Mouse (Mus musculus) monocyte, adult 5-6 weeks (primary cell): ENCODE data around the gene Loxl4. TPM values are rescaled to one million over a fixed set of nuclear protein-coding genes. Genes with fewer than 3 reads are reported as not detected.

Experiments used
- ATAC-seq: fragments of 153-309, 156-312 bp; replicated peaks from 2 replicates; pipeline ENCODE4 v1.8.0; 2017; ENCODE audit warnings: mild to moderate bottlenecking; ENCODE audit not compliant: low TSS enrichment, insufficient number of reproducible peaks, severe bottlenecking, poor library complexity, low FRiP score
- total RNA-seq: library from RNA; stranded (forward); fragments of 200-1000, 200-491, 200-594 nt; gene quantifications from 3 replicates; pipeline ENCODE4 v1.2.3, GENCODE M21; 2017

Gene Loxl4
- 0.11 TPM in 1 of 3 replicates, not detected in the others for total RNA-seq

DNA sequence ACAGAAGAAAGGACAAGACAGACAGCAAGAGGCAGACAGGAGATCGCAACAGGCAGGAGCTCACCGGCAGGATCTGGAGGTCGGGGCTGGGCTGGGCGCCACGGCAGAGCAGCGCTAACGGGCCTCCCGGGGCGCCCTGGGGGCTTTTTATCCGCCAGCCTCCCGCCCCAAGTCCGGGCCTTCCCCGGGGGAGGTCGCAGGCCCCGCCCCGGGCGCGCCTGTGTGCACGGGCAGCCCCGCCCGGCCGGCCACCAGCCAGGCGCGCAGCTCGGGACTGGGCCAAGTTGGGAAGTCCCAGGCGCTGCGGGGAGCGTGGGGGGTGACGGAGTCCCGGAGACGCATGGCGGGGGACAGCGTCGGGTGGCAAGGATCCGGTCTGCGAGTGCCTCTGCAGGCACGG lies at the start of gene Loxl4:
TSS of gene Loxl4 (minus strand) at position 160 of the 400 bp plus-strand sequence.
- ATAC-seq: no peak

DNA sequence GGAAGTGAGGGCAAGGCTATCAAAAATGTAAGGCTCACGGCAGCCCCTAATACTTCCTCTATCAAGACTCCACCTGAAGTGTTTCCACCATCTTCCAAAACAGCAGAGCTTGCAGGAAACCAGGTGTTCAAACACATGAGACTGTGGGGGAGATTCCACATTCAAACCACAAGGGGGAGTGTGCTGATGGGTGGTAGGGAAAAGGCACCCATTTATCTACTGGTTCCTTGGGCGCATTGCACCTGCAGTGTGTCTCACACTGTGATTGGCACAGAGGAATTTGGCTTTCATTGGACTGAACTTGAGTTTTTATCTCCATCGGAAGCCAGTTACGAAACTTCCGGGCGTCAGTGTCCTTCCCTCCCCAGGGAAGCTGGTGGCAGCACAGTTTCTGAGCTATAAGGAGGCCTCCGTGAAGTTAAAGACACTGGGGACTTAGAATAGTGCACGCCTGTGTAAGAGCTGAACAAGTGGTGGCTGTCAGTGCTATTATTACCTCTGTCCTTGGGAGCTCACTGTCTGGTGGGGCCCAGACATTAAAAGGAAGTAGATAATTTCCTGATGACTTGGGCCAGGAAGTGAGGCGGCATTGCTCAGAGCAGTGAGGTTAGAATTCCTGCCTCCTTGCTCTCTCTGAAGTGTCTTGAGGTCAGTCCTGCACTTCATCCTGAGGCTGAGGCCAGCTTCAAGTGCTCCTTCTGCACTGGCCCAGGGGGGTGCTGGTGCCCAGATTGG lies 49.0 kb upstream of the Loxl4 start:
- ATAC-seq: no peak

DNA sequence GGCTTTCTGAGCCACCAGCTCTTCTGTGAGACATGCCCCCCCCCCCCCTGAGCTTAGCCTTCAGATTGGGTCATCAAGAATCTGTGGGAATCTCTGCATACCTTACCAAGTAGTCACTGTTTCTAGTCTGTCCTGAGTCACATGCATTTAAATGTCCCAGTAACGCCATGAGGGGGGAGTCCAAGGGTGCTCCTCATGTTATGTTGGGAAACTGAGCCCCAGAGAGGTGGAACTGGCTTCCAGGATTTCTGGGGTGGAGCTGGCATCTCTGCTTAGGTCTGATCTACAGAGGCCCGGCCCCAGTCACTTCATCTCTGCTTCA lies 47.6 kb upstream of the Loxl4 start:
- no peak for ATAC-seq

DNA sequence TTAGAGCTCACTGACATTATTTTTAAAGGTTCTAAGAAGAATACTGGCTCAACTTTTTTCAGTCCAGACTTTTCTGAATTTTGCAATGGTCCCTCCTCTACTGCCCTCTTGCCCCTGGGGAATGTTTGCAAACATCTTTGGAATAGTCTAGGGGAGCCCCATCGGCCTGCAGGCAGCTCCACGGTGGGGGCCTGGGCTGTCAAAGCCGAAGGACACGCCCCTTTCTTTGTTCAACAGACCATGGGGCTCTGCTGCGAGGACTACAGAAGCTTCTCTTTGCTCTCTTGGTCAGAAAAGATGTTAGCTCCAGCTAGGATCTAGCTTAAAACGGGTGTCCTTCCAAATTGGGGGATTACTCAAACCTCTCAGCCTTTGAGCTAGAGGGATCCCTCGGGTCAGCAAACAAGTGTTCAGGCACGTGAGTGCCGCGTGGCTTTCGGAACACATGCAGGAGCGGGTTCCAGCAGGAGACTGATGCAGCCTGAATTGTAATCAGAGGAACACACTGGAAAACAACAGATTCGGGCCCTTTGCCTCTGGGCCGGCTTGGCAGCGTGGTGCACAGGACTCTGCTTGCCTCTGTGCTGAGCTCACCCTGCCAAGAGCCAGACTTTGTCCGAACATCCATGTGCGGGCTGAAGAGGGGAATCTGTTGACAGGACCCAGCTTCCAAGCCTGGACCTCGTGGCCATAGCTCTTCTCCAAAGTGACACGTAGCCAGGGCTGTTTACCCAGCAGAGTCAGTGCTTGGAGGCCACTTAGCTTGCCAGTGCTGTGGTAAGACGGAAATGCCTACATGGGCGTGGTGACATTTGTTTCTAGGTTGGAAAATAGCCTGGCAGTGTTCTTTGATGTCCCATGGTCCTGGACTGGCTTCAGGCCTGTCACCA lies 47.0 kb upstream of the Loxl4 start:
- ATAC-seq: no peak

DNA sequence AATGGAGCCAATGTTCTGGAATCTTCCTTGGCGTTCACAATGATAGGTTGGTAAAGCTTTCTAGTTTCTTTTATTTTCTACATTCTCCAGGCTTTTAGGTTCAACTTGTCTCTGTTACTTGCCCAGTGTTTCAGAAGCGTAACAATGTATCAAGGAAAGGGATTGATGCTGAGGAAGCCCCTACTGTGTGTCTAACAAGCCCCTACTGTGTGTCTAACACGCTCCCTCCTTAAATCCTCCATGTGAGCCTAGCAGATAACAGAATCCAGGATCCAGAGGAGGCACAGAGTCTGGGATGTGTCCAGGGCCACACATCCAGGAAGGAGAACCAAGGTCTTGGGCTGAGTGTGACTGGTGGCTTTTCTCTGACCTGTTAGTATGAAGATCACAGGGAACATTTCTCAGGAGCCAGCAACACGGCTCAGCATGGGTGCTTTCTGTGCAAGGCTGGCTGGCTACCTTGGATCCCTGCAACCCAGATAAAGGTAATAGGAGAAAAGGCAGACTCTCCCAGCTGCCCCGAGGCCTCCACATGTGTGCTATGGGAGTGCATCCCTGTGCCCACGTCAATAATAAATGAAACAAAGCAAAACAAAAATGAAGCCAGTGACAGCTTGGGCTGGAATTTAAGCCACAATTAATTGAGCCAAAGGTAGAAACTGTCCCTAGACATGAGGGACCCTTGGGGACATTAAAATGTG lies 46.0 kb upstream of the Loxl4 start:
- no peak for ATAC-seq

DNA sequence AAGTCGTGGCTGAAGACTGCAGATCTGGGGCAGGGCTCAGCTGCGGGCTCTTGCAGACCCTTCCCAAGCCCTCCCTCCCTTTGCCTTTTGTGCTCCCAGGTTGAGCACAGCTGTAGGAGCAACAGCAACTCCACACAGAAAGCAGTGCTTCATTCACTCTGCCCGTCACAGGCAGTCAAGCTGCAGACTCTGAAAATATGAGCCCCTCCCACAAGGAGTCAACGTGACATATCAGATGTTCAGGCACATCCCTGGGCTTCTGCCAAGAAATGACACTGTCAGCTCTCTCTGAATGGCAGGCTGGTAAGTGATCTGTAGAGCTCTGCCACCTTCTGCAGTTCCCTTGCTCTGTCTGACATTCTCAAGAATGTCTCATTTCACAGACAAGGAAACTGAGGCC lies 45.2 kb upstream of the Loxl4 start:
- no peak for ATAC-seq

DNA sequence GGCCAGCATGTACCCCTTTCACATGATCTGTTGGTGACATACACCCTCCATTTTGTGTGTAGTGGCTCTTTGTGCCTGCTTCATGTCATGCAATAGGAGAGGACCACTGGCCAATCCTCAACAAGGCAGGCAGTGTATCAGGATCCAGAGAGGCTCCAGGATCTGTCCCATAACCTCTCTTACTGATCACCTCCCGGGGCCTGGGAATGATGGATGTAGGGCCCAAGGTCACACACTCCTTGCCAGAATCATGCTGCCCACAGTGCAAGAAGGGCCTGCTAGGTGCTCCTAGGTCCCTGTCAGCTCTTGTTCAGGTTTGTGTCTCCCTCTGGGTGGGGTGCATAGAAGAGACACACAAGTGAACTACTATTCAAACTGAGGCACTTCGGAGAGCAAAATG lies 44.7 kb upstream of the Loxl4 start:
- ATAC-seq: no peak

DNA sequence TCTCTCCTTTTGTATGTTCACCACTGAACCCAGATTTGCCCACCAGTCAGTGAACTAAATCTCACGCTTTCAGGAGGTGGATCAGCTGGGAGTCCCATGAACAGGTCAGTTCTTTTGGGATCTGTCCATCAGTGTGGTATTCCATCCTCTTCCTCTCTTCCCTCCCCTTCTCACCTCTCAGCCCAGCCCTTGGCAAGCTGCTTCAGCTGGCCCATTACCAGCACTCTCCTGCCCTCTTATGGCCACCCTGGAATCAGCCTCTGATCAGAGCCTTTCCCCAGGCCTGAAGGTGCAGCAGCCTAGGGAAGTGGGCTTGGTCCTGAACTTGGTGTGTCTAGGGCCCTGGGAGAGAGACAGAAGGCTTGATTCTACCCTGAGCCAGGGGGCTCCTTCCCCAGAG lies 42.4 kb upstream of the Loxl4 start:
- no peak for ATAC-seq

DNA sequence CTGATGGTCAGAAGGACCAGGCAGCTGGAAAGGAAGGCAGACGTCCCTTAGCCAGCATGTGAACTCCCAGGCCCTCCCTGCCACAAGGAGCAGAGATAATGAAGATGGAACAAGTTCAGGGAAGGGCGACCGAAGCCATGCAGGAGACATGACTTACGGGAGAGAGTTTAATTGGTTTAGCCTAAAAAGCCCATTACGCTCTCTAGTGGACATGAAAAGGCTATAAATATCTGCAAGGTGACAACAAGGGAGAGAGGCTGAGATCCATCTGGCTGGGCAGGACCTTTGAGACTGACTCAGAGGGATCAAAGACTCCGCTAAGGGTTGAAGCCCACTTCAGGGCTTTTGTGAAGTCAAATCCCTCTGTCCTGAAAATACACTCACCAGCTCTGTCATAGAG lies 40.5 kb upstream of the Loxl4 start:
- ATAC-seq: no peak

DNA sequence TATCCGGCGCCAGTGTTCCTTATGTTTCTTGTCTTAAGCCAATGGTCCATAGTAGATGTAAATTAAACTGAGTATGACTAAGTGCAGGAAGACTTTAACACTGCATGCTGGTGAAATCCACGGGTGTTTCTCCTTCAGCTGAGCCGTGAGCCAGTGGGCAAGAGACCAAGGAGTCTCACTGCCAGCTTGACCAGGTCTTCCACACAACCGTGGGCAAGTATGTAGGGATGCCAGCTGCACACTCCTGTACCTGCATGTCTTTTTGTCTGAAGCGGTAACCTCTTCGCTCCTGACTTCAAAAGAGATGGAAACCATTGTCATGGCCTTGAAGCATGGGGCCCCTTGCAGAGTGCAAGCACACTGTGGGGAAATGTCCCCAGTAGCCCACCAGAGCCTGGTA lies 39.8 kb upstream of the Loxl4 start:
- no peak for ATAC-seq

DNA sequence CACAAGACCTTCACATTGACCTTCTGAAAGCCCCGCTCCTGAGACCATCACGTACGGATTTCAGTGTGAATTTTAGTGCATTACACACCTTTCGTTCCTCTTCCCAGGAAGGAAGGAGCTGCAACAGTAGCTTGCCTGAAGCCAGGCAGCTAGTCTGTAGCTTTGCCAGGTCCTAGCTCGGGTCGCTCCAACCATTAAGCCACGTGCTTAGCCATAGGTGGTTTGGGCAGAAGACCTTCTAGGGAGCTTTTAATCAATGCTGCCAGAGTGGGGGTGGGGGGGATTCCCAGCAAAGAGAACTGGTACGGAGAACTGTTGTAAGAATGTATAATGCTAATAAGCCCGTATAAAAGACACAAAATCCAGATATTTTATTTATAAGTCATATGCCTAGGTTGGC lies 27.6 kb upstream of the Loxl4 start:
- ATAC-seq: no peak

DNA sequence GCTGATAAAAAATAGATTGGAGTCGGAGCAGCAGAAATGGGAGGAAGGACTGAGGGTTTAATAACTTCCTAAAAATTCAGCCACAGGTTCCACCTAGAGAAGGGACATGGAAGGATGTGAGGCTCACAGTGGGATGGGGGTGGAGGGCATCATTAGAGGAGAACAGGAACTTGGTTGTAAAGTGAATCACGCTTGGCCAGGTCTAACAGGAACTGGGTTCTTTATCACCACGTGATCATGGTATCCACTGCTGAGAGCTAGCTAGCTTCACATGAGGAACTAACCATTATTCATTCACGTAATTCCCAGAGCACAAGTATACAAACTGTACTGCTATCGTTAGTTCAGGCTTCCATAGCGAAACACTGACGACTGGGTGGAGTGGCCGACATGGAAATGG lies 26.9 kb upstream of the Loxl4 start:
- no peak for ATAC-seq

DNA sequence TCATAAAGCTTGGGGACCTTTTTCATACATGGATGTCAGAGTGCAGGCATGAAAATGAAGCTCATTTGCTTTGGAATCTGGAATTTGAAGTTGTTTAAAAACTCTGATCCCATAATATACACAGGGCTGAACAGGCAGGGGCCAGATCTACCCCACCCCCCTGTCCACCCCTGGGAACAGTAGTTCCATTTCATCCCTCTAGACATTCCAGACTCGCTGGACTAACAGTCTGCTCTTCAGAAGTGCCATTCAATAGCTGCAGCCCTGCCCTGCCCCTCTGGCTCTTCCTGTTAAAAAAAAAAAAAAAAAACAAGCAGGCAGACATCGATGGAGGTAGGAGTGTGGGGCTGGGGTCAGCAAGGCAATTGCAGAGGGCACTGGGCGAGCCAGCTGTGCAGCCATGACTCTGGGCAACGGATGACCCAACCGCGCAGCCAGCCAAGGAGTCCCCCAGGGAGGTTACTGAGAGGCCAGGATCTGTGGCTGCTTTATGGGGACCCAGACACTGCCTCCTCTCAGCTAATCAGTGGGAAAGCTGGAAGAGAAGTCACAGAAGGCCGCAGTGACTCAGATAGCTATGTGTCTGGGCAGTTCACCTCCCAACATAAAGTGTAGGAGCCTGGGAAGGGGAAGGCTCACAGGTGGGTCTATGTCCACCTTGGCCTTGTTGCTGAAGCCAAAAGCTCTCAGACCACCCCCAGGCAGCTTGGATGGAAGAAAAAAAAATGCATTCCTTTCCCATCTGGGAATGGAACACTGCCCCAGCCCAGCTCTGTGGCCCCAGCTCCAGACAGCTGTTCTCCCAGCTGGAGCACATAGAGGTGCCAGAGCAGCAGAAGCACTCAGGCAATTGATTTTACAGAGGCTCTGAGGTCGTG lies 26.2 kb upstream of the Loxl4 start:
- ATAC-seq: no peak

DNA sequence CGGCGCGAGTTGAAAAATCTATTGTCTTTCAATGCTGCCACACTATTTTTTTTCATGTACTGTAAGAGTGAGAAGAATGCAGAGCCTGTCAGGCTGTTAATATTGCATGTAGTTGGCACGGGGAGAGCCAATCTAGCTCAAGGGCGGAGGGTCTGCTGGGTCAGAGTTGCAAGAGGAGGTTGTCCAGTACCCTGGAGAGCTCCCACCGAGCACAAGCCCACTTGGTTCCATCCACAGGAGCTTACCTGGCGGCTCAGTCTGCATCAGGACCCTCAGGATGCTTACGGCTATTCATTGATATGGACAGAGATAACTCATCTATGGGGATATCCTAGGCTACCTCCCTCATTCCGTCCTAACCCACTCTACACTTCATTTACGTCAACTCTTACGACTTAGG lies 24.0 kb upstream of the Loxl4 start:
- no peak for ATAC-seq

DNA sequence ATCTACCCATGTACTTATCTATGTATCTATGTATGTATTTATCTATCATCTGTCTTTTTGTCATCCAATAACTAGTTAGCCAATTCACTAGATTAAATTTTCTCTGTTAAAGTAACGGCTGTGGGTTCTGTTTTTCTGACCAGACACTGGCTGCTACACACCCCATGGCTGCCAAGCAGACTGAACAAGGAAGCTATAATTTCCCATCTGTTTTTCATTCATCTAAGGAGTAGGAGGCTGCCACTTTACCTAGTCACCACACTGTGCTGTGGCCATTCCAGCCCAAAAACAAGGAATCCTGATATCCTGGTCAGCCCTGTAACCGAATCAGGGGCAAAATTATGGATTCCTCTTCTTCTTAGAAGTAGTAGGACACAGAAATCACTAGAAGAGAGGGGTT lies 21.0 kb upstream of the Loxl4 start:
- no peak for ATAC-seq

DNA sequence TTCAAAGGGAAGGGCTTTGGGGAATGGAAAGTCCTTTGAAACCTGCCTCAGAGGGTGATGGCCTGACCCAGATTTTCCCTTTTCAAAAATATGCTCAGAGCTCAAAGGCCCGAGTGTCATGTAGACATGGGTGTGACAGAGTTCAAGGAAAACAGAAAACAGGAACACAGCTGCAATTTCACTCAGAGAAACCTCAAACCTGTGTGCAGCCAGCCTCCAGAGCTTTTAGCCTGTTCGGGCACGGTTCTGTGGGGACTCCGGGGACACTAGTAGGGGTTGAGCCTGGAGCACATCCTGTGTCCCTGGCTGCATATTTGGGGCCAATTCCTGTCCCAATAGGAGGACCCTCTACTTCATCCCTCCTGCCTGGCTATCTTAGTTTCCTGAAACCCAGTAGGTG lies 19.7 kb upstream of the Loxl4 start:
- ATAC-seq: no peak

DNA sequence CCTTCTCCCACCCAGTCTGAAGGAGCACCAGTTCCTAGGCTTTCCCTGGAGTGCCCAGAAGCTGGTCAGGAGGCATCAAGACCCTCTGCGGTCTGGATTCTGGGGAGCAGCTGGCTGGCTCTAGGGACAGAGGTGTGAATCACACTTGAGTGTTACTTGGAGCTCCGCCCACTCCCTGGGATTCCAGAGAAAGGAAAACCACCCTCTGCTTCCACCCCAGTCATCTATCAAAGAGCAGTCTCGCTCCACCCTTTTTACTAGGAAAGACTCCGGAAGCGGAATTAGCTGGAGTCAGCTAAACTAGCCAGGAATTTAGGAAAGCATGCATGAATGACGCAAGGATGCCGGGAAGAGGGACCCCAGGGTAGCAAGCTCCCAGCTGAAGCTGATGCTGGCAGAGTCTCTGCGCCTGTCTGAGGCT lies 18.9 kb upstream of the Loxl4 start:
- ATAC-seq: no peak

DNA sequence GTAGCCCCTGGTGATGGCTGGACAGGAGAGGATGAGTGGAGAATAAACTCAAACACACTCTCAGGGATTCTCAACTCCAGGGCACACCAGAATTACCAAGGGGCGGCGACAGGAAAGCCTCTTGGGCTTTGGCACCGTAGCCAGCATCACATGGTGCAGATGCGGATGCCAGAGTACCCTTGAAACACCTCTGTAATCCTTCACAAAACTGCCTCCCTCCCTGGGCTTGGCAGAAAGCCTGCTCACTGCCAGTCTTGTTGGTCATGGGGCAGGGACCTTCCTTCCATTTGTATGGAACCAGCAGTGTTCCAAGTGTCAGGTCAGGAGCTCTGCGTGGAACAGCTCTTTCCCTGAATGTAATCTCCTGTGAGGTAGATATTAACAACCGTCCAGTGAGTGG lies 15.5 kb upstream of the Loxl4 start:
- ATAC-seq: no peak
